Mouse (Mus musculus) liver (tissue): ENCODE results near the gene Fgd1.

ENCODE experiments used
- DNase-seq: peaks from one replicate; pipeline ENCODE4 v3.0.0-alpha.2; 2020; ENCODE audit warnings: mixed read lengths

The Fgd1 gene

DNA sequence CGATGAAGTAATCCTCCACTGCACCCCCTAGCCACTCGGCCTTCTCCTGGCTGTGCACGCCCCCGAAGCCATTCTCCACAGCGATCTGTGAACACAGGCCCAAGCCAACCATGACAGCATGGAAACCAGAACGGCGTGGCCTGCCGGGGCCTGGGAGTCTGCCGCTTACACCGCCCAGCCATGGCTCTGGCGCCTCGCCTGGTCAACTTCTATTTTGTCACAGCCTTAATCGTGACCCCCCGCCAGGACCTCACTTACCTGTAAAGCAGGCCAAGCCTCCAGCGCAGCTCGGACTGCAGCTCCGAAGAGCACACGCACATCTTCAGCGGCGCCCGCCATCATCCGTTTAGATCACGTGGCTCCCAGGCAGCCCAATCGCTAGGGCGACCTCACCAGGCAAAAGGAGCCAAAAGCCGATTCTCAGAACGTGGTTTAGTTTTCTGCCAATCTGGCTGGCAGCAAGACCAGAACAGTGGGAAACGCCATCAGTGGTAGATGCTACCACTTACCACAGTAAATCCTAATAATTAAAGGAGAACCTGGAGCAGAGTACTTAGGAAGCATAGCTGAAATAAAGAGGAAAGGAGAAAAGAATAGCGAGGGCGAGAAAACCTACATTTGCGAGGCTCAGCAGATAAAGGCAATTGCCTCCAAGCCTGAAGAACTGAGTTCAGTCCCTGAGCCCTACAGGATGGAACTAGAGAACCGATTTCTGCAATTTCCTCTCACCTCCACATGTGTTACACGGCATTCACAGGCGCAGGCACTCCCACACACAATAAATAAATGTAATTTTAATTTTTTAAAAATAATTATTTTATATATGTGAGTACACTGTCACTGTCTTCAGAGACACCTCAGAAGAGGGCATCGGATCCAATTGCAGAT lies 50.5 kb downstream of the Fgd1 start, which contains the start of gene Tsr2:
Gene Tsr2 (minus strand): TSS at position 373 of the 888 bp plus-strand sequence.
- peak; percentile 76 for DNase-seq

DNA sequence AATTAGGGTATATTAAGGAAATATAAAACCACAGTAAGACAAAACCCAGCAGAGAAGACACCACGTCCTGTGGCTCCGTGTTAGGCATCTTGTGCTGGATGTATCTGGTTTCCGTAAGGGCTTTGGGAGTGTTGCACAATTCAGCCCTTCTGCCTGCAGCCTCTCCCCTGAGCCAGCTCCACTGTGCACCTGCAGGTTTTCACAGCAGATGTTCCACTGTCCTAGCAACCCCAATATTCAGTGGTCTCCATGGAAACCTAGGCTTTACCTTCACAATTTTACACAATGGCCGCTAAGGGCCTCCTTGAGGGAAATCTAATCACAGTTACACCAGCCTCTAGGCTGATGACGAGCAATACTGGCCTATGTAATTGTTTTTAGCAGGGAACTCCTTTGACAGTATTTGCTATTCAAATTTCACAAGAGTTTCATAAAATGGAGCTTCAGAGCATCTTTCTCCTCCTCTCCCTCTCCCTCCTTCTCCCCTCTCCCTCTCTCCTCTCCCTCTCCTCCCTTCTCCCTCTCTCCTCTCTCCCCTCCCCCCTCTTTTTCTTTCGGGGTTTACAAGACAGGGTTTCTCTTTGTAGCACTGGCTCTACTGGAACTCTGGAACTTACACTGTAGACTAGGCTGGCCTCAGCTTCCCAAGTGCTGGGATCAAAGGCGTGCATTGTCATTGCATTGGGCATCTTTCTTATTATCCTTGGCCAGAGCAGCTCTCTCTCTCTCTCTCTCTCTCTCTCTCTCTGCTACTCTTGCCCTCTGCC lies 61.5 kb downstream of the Fgd1 start:
- DNase-seq: no peak

DNA sequence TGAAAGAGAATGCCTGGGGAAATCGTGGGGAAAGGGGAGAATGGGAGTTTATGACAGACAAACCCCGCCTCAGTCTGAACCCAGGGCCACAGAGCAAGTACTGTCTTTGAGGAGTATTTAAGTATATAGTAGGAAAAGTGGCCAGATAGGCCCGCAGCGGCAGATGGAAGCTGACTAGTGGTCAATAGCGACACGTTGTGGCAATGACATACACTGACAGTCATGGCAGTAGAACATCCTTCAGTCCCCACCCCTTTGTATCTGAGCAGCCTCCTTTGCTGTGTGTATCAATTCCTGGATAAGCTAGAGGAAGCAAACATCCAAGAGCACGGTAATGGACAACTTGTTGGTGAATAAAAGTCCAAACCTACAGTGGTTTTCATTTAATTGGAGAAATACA lies 70.8 kb downstream of the Fgd1 start:
- DNase-seq: peak; percentile 25

DNA sequence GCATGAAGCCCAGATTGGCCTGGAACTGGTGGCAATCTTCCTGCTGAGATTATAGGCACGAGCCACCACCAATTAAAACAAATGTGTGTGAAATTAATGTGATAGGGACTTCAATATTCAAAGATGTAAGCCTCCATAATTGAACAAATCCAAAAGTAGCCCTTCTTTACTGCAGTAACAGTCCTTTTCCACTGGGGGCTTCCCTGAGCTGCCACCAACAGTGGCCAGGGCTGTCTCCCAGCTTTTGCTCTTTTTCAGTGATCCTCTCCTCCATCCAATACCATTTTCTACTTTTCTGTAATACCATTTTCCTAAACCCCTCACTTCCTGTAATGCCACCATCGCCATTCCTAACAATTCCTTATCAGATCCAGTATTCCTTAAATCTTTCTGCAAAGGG lies 71.5 kb downstream of the Fgd1 start:
- DNase-seq: no peak

DNA sequence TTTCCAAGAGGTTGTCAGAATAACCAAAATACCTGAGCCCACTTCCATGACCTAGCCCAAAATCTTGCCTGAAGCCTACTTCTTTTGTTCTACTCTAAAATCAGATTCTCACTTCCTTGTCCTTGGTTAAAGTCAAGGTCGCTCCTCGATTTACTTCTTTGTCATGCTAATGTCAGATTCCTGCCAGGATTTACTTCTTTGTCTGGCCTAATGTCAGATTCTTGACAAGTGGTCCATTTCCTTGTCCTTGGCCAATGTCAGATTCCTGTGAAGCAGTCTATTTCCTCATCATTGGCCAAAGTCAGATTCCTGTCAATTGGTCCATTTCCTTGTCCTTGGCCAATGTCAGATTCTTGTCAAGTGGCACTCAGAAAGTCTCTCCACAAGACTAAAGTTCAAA lies 78.0 kb downstream of the Fgd1 start:
- no peak for DNase-seq

DNA sequence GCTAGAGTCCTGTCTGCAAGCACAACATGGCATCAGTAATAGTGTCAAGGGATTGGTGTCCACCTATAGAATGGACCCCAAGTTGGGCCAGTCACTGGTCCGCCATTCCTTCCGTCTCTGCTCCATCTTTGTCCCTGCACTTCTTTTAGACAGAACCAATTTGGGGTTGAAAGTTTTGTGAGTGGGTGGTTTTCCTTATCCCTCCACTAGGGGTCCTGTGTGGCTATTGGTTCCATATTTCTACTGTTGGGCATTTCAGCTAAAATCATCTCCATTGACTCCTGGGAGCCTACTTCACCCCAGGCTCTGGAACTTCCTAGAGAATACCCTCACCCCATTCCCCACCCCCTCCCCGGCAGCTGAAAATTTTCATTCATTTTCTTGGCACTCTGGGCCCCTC lies 84.5 kb downstream of the Fgd1 start:
- DNase-seq: no peak

DNA sequence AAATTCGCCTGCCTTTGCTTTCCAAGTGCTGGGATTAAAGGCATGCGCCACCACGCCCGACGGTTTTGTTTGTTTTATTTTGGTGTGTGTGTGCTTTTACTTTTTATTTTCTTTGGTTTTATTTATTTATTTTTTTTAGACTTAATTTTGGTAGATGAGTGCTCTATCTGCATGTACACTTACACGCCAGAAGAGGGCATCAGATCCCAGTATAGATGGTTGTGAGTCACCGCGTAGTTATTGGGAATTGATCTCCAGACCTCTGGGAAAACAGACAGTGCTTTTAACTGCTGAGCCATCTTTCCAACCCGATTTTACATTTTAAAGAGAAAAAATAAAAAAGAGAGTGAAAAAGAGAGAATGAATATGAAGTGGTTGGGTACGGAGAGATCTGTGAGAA lies 86.8 kb downstream of the Fgd1 start:
- no peak for DNase-seq
